Mouse (Mus musculus) kidney, adult 2 months (tissue): ENCODE measurements at regions not wholly inside any gene's neighbourhood (a gene's known extent, or its start where the extent isn't known, plus 50 kb on each side); places are given as distances from the start of the nearest gene placed in this dataset.
"Not testable (repeated sequence)": the region's sequence is repeated elsewhere in the genome, so short reads cannot be mapped to it uniquely, and the experiment has no call there.

Experiments
- CTCF ChIP-seq: fragments of 200-500 bp; conservative IDR thresholded peaks from 2 replicates; pipeline ENCODE4 v1.5.1; 2011; ENCODE audit warnings: low read depth, mild to moderate bottlenecking, control low read depth, low read length, moderate library complexity, mixed read lengths; ENCODE audit not compliant: insufficient read depth, insufficient read length
- POLR2A ChIP-seq: fragments of 200-500 bp; IDR thresholded peaks from one replicate; pipeline ENCODE4 v1.6.1; 2011; ENCODE audit warnings: low read depth, low read length, control low read depth

DNA sequence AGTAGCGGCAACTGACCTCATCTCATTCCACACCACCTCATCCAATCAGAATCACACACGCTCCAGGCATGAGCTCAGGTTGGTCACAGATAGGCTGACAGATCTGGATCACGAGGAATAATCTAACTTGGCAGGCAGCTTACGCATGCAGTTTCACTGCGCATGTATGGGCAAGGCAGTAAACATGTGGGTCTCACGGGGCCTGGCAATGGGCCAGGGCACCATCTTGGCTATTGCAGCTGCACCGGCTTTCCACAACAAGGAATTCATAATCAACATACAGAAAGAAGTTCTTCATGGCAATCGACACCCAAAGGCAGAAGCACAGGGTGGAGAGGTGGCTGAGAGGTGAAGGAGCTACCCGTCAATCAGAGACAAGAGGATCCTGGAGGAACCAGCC lies 381.0 kb upstream of the Jmjd1c start:
- not testable (repeated sequence) for TF ChIP-seq POLR2A, CTCF
